Mouse (Mus musculus) testis, adult 2 months (tissue): ENCODE measurements at regions not wholly inside any gene's neighbourhood (a gene's known extent, or its start where the extent isn't known, plus 50 kb on each side); places are given as distances from the start of the nearest gene placed in this dataset.

Source experiments
- CTCF ChIP-seq: fragments of 200-500 bp; IDR thresholded peaks from 2 replicates; pipeline ENCODE4 v1.5.1; 2012; ENCODE audit warnings: low read depth, mild to moderate bottlenecking, inconsistent platforms, low read length, moderate library complexity; ENCODE audit not compliant: control insufficient read depth, insufficient read depth, insufficient replicate concordance
- POLR2A ChIP-seq: fragments of 200-500 bp; IDR thresholded peaks from 2 replicates; pipeline ENCODE4 v1.6.1; 2012; ENCODE audit warnings: low read depth, mild to moderate bottlenecking, inconsistent platforms, low read length, moderate library complexity; ENCODE audit not compliant: control insufficient read depth

GRCm38 (mm10) chr6:53208474-53208873, 78.6 kb upstream of the Creb5 start:
- TF ChIP-seq POLR2A, result no peak
- TF ChIP-seq CTCF, result no peak
